Mouse (Mus musculus): ENCODE measurements around the gene Gtf3a.

DNA sequence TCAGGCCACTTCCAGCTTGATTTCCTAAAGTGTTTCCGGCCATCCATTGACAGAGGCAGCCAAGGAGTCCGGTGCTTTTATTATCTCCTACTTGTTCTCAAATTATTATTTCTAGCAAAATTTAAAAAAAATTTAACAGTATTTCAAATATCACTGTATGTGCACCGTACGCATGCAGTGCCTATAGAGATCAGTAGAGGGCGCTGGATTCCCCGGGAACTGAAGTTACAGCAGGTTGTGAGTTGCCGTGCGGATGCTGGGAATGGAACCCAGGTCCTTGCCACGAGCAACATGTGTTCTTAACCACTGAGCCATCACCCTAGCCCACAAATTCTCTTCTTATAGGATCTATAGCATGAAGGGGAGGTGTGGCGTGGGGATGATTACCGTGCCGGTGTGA is 50.3 kb downstream of the Gtf3a start:
- peak; percentile 86 for TF ChIP-seq CTCF (conservative IDR thresholded peaks at IDR 0.05; ENCODE audit: low read length)
- TF ChIP-seq NANOG (IDR thresholded peaks at IDR 0.05; ENCODE audit: borderline replicate concordance, low read length) = no peak
- no peak for TF ChIP-seq POU5F1 (IDR thresholded peaks at IDR 0.05; ENCODE audit: borderline replicate concordance, low read length)

All from E14TG2a.4 (cell line).